Mouse (Mus musculus) lung, adult 2 months (tissue): ENCODE data around the gene Bcl2l12. TPM values are rescaled to one million over a fixed set of nuclear protein-coding genes. Genes with fewer than 3 reads are reported as not detected.
A peak's percentile ranks its signal among the peaks of the same experiment; 100 is the strongest.
"Not testable (repeated sequence)": the region's sequence is repeated elsewhere in the genome, so short reads cannot be mapped to it uniquely, and the experiment has no call there.

Source experiments
- DNase-seq: peaks from one replicate; pipeline ENCODE4 v3.0.0; 2022
- H3K4me1 ChIP-seq: fragments of 200-500 bp; 2 replicates; pipeline ENCODE4 v1.6.1; 2011; ENCODE audit warnings: low read length; ENCODE audit not compliant: control insufficient read depth, insufficient read depth
- H3K4me3 ChIP-seq: fragments of 200-500 bp; replicated peaks from 2 replicates; pipeline ENCODE3; 2011; ENCODE audit warnings: low read depth, mild to moderate bottlenecking, control low read depth, low read length; ENCODE audit errors: extremely low read depth
- CTCF ChIP-seq: fragments of 200-500 bp; IDR thresholded peaks from 2 replicates; pipeline ENCODE4 v1.5.1; 2011; ENCODE audit warnings: mild to moderate bottlenecking, low read length, control low read depth; ENCODE audit not compliant: insufficient read depth
- POLR2A ChIP-seq: fragments of 200-500 bp; IDR thresholded peaks from 2 replicates; pipeline ENCODE4 v1.6.1; 2011; ENCODE audit warnings: low read depth, mild to moderate bottlenecking, control low read depth, low read length, borderline replicate concordance; ENCODE audit errors: extremely low read depth
- WGBS: fragments of 180-500 bp; shearing (Covaris S2); methylation state at CpG from one replicate; pipeline ENCODE4 v1.1.7; 2018; 5-methylcytosine and 5-hydroxymethylcytosine counted together
- polyA plus RNA-seq: library from polyadenylated mRNA; depleted of rRNA; stranded (reverse); fragments of >200 nt; gene quantifications from 2 replicates; pipeline ENCODE4 v1.2.3, GENCODE M21; 2012

Gene Bcl2l12
- polyA plus RNA-seq, 1 experiment: 37.1 TPM

DNA sequence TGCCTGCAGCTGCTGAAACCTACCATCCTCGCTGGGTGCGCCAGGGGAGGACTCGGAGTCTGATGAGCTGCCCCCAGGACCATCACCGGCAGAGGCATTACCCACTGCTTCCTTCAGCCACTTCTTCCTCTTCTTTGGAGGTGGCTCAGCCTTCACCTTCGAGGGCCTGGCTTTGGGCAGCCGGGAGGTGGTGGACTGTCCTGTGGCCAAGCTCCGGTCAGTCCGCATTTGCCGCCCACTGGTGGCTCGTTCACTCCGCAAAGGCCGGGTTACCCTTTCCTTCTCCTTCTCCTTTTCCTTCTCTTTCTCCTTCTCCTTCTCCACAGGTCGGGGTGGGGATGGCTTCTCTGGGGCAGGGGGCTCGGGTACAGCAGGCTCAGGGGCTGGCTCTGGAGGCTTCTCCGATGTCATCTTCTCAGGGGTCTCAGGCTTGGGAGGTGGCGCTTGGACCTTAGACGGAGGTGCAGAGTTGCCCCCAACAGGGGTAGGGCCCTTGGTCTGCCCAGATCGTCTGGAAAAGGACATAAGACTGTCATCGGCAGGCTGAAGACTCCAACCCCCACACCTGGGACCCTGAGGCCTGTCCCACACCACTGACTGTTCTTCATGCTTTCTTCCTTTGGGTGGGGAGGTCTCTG is 35.3 kb upstream of the Bcl2l12 start:
- 93% methylated on average over 19 of the region's 19 CpGs for WGBS
- no peak for TF ChIP-seq CTCF
- no peak for TF ChIP-seq POLR2A
- Histone ChIP-seq H3K4me1 (no peaks in the 10 kb centered on the region), H3K4me3 (no peak overlapping the region)
- DNase-seq: no peak

DNA sequence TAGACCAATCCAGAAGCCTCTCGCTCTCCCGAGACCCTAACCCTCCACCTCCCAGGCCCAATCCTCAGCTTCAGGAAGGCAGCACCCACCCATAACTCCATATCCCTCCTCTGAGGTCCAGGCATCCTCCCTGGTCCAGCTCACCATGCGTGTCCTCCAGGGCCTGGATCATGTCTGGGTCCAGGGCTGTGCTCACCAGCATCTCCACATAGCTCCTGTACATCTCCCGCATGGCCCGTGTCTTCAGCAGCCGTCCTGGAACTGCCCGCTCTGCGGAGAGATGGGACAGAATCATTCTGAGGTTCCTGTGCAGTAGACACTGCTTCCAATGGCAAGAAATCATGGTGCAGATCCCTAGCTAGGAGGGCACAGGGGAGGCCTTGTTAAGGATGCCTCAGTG is 32.3 kb upstream of the Bcl2l12 start:
- no peak for TF ChIP-seq POLR2A
- no peak for TF ChIP-seq CTCF
- Histone ChIP-seq H3K4me1 (no peaks in the 10 kb centered on the region), H3K4me3 (no peak overlapping the region)
- no peak for DNase-seq
- WGBS: 96% methylated on average over 8 of the region's 8 CpGs

DNA sequence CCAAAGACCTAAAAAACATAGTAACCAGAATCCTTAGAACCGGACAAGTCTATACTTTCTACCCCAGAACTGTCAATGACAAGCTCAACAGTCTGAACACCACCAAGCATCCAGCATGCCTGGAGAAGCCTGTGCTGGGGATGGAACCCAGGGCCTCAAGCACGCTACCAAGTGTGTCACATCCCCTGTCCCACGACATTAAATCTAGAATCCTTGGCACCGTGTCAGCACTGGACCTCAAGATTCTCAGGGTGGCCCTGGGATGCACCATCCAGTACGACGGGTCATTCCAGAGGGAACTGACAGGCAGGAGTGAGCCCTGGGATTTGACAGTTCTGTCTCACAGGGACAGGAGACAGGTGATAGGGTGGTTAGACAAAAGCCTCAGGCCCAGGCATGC is 31.5 kb upstream of the Bcl2l12 start:
- TF ChIP-seq CTCF (no peak), POLR2A (no peak)
- 91% methylated on average over 6 of the region's 6 CpGs for WGBS

DNA sequence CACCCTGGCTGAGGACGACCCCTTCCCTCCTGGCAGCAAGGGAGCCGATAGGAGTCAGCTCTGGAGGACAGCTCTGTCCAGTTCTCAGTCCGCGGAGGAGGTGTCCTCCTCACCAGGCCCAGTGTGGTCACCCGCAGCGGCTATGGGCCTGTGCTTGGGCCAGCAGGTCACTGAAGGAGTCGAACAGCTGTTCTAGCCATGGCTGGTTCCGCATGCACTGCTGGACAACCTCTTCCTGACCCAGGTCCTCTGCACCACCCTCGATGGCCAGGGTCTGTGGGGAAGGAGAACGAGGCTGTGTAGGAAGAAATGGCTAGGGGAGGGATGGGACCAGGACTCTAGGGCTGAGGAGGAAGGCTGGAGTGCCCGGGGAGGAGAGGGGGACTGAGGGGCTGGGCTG is 29.8 kb upstream of the Bcl2l12 start:
- no peaks in the 10 kb centered on the region for H3K4me1 ChIP-seq
- WGBS: 84% methylated on average over 11 of the region's 11 CpGs
- H3K4me3 ChIP-seq: no peak overlapping the region
- TF ChIP-seq POLR2A (no peak), CTCF (no peak)
- no peak for DNase-seq

More for the DNA sequence above, 31.5 kb upstream of the Bcl2l12 start:
- DNase-seq: no peak
- Histone ChIP-seq H3K4me1 (no peaks in the 10 kb centered on the region), H3K4me3 (no peak overlapping the region)

DNA sequence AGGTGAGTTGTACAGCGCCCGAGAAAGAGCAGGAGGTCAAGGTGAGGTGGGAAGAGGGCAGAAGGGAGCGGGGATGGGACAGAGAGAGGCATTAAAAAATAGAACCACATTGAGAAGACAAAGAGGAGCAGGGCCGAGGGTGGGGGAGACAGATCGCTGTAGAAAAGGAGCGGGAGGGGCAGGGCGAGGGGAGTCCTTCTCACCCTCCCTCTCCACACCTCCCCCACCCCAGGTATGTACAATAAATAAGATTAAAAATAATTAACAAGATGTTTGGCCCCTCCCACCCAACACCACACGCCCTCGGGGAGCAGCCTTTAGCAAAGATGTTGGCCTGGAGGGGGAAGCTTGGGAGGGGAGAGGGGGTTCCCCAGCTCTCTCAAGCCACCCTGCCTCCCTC is 29.2 kb upstream of the Bcl2l12 start:
- no peak overlapping the region for H3K4me3 ChIP-seq
- 84% methylated on average over 9 of the region's 9 CpGs for WGBS
- no peaks in the 10 kb centered on the region for H3K4me1 ChIP-seq
- no peak for DNase-seq
- TF ChIP-seq POLR2A (no peak), CTCF (no peak)

DNA sequence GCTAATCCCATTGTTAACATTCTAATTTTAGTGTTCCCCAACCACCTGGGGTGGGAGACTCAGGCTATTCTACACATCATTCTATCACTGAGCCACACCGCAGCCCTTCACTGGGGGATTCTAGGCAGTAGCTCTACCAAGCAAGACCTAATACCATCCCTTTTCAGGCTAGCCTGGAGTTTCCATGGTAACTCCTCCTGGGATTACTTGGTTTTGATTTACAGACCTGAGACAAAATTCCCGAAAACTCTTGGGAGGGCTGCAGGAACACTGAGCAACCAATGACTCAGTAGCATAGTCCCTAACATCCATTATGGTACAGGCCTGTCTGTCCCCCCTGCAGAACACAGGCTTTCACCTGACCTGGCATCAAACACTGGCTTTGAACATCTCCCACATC is 27.7 kb upstream of the Bcl2l12 start:
- DNase-seq: no peak
- TF ChIP-seq POLR2A (no peak), CTCF (no peak)
- WGBS: 72% methylated on average over 2 of the region's 2 CpGs

DNA sequence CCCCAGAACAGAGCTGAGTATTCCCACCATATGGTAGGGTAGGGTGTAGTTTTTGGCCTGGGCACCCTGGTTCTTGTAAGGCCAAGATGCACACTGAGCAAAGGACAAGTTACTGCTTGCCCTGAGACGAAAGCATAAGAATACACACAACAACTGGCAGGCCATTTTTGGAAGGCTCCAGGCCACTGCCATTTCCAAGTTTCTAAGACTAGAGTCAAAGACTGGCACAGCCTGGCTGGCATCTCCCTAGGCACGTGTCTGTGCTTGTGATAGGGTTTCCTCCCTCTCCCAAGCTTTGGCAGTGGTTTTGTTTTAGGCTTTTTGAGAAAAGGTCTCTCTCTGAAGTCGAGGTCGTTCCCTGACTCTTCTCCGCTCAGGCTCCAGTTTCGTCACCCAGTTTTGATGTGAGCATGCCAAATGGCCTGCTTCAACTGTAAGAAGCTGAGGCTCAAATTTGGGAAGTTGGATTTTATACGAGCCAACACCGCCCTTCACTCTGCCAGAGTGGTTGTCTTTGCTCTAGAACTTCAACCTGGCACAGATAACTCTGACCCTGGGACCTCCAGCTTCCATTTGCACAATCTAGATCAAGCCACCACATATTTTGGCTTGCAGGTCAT is 27.2 kb upstream of the Bcl2l12 start:
- Histone ChIP-seq H3K4me1 (no peaks in the 10 kb centered on the region), H3K4me3 (no peak overlapping the region)
- WGBS: 61% methylated on average over 8 of the region's 8 CpGs
- TF ChIP-seq CTCF: no peak
- TF ChIP-seq POLR2A: no peak
- DNase-seq: no peak

More for the DNA sequence above, 27.7 kb upstream of the Bcl2l12 start:
- Histone ChIP-seq H3K4me3 (no peak overlapping the region), H3K4me1 (no peaks in the 10 kb centered on the region)

DNA sequence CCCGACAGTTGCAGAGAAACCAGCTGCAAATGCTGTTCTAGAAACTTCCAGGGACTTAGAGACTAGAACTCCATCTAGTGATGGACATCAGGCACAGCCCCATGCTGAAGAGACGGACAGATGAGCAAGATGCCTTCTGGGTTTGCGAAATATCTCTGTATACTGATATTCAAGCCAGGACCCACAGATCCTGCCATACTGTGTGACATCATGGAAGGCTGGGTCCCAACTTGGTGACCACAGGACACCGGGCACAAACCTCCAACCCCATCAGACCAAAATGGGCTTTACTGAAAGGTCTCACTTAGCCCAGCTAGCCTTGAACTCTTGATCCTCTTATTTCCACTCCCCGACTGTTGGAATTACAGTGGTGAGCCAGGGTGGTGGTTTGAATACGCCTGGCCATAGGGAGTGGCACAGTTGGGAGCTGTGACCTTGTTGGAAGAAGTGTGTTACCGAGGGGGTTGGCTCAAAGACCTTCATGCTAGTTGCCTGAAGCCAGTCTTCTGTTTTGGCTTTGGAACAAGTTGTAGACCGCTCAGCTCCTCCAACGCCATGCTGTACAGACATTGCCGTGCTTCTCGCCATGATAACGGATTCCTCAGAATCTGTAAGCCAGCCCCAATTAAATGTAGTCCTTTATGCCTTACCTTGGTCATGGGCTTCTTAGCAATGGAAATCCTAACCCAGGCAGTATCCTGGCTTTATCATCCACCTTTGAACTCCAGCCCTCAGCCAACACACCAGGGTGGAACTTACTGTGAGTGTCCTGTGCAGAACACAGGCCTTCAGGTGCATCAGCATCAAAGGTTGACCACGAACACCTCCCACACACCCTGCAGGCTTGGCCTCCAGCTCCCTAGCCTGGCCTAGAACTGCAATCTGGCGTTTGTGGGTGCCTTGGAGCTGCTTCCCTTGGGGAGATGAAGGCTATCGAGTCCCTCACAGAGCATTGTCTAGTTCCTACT is 26.1 kb upstream of the Bcl2l12 start:
- WGBS: 74% methylated on average over 15 of the region's 15 CpGs
- DNase-seq: no peak
- TF ChIP-seq POLR2A (no peak), CTCF (no peak)

DNA sequence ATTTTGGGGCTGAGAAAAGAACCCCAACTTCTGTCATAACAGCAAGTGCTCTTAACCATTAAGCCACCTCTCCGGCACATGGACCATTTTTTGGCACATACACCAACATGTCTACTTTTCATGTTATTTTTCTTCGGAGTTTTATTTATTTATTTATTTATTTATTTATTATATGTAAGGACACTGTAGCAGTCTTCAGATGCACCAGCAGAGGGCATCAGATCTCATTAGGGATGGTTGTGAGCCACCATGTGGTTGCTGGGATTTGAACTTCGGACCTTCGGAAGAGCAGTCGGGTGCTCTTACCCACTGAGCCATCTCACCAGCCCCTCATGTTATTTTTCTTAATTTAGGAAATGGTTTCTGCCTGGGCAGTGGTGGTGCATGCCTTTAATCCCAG is 25.2 kb upstream of the Bcl2l12 start:
- not testable (repeated sequence) for H3K4me3 ChIP-seq, H3K4me1 ChIP-seq, DNase-seq
- TF ChIP-seq CTCF: 0 out of 2 replicates have a peak, but pooled peaks have one; percentile 25
- WGBS: 65% methylated on average over 5 of the region's 5 CpGs

More for the DNA sequence above, 26.1 kb upstream of the Bcl2l12 start:
- Histone ChIP-seq H3K4me1 (0 out of 2 replicates have a peak, but pooled peaks cover under 1% of the 10 kb centered on the region), H3K4me3 (no peak overlapping the region)
